Mouse (Mus musculus) heart, adult 18-20 months (tissue): ENCODE results near the gene Mettl17. TPM values are rescaled to one million over a fixed set of nuclear protein-coding genes. Genes with fewer than 3 reads are reported as not detected.
"Not testable (repeated sequence)": the region's sequence is repeated elsewhere in the genome, so short reads cannot be mapped to it uniquely, and the experiment has no call there.

Experiments used
- DNase-seq, 2 experiments: peaks; one replicate each; pipeline ENCODE4 v3.0.0; 2021 to 2022; ENCODE audit warnings: mixed read lengths in 1 of 2
- total RNA-seq, 2 experiments: library from RNA; stranded (reverse); gene quantifications; 2 replicates each; pipeline ENCODE4 v1.2.3; 2021

The Mettl17 gene
- total RNA-seq, 2 experiments from 2014 or later, result 24.3 to 26.3 TPM

- DNase-seq, result no peak
Measured at GRCm38 (mm10) chr14:51896539-51897170, 12.0 kb downstream of the Mettl17 start.

- DNase-seq, result no peak
Measured at GRCm38 (mm10) chr14:51899351-51899750, 14.7 kb downstream of the Mettl17 start.

GRCm38 (mm10) chr14:51902806-51903710 is 18.4 kb downstream of the Mettl17 start:
- peak; percentile 74 to 91 for DNase-seq

- peak in 1 of 2 experiments; percentile 33 for DNase-seq
Measured at GRCm38 (mm10) chr14:51903782-51904181, 19.1 kb downstream of the Mettl17 start.

GRCm38 (mm10) chr14:51904706-51905105 is 20.1 kb downstream of the Mettl17 start:
- DNase-seq, result no peak

- no peak for DNase-seq
Measured at GRCm38 (mm10) chr14:51906102-51906501, 21.5 kb downstream of the Mettl17 start.

- DNase-seq, result peak in 1 of 2 experiments; percentile 31
Measured at GRCm38 (mm10) chr14:51911301-51911700, 26.7 kb downstream of the Mettl17 start.

GRCm38 (mm10) chr14:51912391-51913061 is 27.9 kb downstream of the Mettl17 start:
- DNase-seq, result peak; percentile 56 to 64

GRCm38 (mm10) chr14:51913062-51913959 is 28.7 kb downstream of the Mettl17 start:
- DNase-seq, result peak; percentile 92 to 94

GRCm38 (mm10) chr14:51913960-51914762 is 29.5 kb downstream of the Mettl17 start, which contains the start of gene Ndrg2:
Ndrg2 (minus strand) TSS chr14:51914158.
- peak; percentile 94 to 95 for DNase-seq

- peak; percentile 70 to 74 for DNase-seq
Measured at GRCm38 (mm10) chr14:51915030-51915429, 30.4 kb downstream of the Mettl17 start.

- no peak for DNase-seq
Measured at GRCm38 (mm10) chr14:51916539-51916938, 31.9 kb downstream of the Mettl17 start.

- no peak for DNase-seq
Measured at GRCm38 (mm10) chr14:51918125-51918524, 33.5 kb downstream of the Mettl17 start, which contains the start of gene Tppp2. Tppp2 (plus strand) TSS chr14:51918425.

- no peak for DNase-seq
Measured at GRCm38 (mm10) chr14:51918966-51919365, 34.3 kb downstream of the Mettl17 start.

- peak; percentile 80 to 84 for DNase-seq
Measured at GRCm38 (mm10) chr14:51921759-51922570, 37.3 kb downstream of the Mettl17 start.

GRCm38 (mm10) chr14:51922571-51922865 is 37.9 kb downstream of the Mettl17 start, which contains the start of gene Rnase13:
Rnase13 (minus strand) TSS chr14:51922773.
- no peak for DNase-seq

GRCm38 (mm10) chr14:51922910-51923309 is 38.3 kb downstream of the Mettl17 start:
- no peak for DNase-seq

GRCm38 (mm10) chr14:51923492-51923891 is 38.9 kb downstream of the Mettl17 start:
- DNase-seq, result no peak

GRCm38 (mm10) chr14:51926930-51927329 is 42.3 kb downstream of the Mettl17 start:
- DNase-seq, result not testable (repeated sequence)
